In genomic region chr4:58072888-58073287, GRCm38 (mm10) we compare ENCODE assay signal across 15 mouse cellular contexts.
"Had no signal": no experiment of that assay in that cellular context is flagged by ENCODE, and none has a peak within 500 bp of the region (broad histone marks: within the 10 kb centered on the region; RNA-seq: fewer than 3 reads in every experiment).

No protein-coding gene starts in this region.

- H3K36me3 ChIP-seq: liver, embryonic 13.5 days; midbrain, embryonic 12.5 days; midbrain, embryonic 15.5 days had no signal

- ATAC-seq: midbrain, embryonic 15.5 days had no signal

- H3K4me2 ChIP-seq: liver, embryonic 13.5 days; midbrain, embryonic 12.5 days; midbrain, embryonic 15.5 days had no signal

- H3K27ac ChIP-seq: kidney, postnatal 0 days; layer of hippocampus, adult 2 months; left cerebral cortex, adult 2 months; liver, embryonic 13.5 days; midbrain, embryonic 12.5 days; midbrain, embryonic 15.5 days had no signal

- H3K9ac ChIP-seq: liver, embryonic 13.5 days; midbrain, embryonic 12.5 days; midbrain, embryonic 15.5 days had no signal

- H3K27me3 ChIP-seq: liver, embryonic 13.5 days; midbrain, embryonic 12.5 days; midbrain, embryonic 15.5 days had no signal

- DNase-seq: kidney, adult 2 months; kidney, postnatal 25 days; layer of hippocampus, postnatal 36 days; liver, embryonic 13.5 days; lung, adult 2 months; lung, postnatal 14 days; lung, postnatal 4 days; retina, postnatal 1 day; thymus, adult 18-20 months had no signal

- H3K4me3 ChIP-seq: layer of hippocampus, adult 2 months; left cerebral cortex, adult 2 months; liver, embryonic 13.5 days; midbrain, embryonic 12.5 days; midbrain, embryonic 15.5 days; myocyte had no signal

- H3K4me1 ChIP-seq: liver, embryonic 13.5 days; midbrain, embryonic 12.5 days; midbrain, embryonic 15.5 days had no signal

- H3K9me3 ChIP-seq: liver, embryonic 13.5 days; midbrain, embryonic 15.5 days had no signal
